Mouse (Mus musculus) heart, postnatal 0 days (tissue): ENCODE measurements at regions not wholly inside any gene's neighbourhood (a gene's known extent, or its start where the extent isn't known, plus 50 kb on each side); places are given as distances from the start of the nearest gene placed in this dataset.

ENCODE experiments used
- ATAC-seq: fragments of 200-750 bp; cut with Nextera tagmentation; 2 replicates; pipeline ENCODE4 v1.8.0; 2017; ENCODE audit warnings: low read depth, moderate number of reproducible peaks, moderate library complexity; ENCODE audit not compliant: insufficient read depth
- DNase-seq: peaks from one replicate; pipeline ENCODE4 v3.0.0-alpha.2; 2016; ENCODE audit warnings: low spot score
- H3K27ac ChIP-seq: fragments of 300-500 bp; sonication (generic); 2 replicates; pipeline ENCODE4 v1.5.1; 2014; ENCODE audit warnings: low read depth, mild to moderate bottlenecking
- H3K27me3 ChIP-seq: fragments of 300-500 bp; sonication (generic); 2 replicates; pipeline ENCODE4 v1.6.1; 2014; ENCODE audit warnings: low read length, mixed read lengths; ENCODE audit not compliant: control insufficient read depth, insufficient read depth
- H3K36me3 ChIP-seq: fragments of 300-500 bp; sonication (generic); replicated peaks from 2 replicates; pipeline ENCODE4 v1.6.1; 2014; ENCODE audit warnings: low read length, mixed read lengths; ENCODE audit not compliant: control insufficient read depth, insufficient read depth
- H3K4me1 ChIP-seq: fragments of 300-500 bp; sonication (generic); 2 replicates; pipeline ENCODE4 v1.6.1; 2014; ENCODE audit warnings: antibody characterized with exemption; ENCODE audit not compliant: control insufficient read depth, insufficient read depth
- H3K4me2 ChIP-seq: fragments of 300-500 bp; sonication (generic); 2 replicates; pipeline ENCODE4 v1.6.1; 2014; ENCODE audit warnings: low read depth, mild to moderate bottlenecking, low read length, moderate library complexity
- H3K4me3 ChIP-seq: fragments of 300-500 bp; sonication (generic); 2 replicates; pipeline ENCODE4 v1.5.1; 2014; ENCODE audit warnings: low read depth, low read length
- H3K9ac ChIP-seq: fragments of 300-500 bp; sonication (generic); replicated peaks from 2 replicates; pipeline ENCODE4 v1.6.1; 2014; ENCODE audit warnings: low read depth, low read length, mixed read lengths
- H3K9me3 ChIP-seq: fragments of 300-500 bp; sonication (generic); replicated peaks from 2 replicates; pipeline ENCODE4 v1.6.1; 2016; ENCODE audit warnings: low read length; ENCODE audit not compliant: control insufficient read depth
- CTCF ChIP-seq: IDR thresholded peaks from 2 replicates; pipeline ENCODE4 v1.5.1; 2016; ENCODE audit warnings: antibody characterized with exemption, control low read depth, low read depth
- EP300 ChIP-seq: IDR thresholded peaks from 2 replicates; pipeline ENCODE4 v1.6.1; 2016; ENCODE audit warnings: antibody characterized with exemption, low read depth
- WGBS: fragments of 180-500 bp; shearing (Covaris S2); extraction: QIAGEN DNeasy Blood & Tissue Kit; methylation state at CpG from one replicate; pipeline ENCODE4 v1.1.7; 2014; 5-methylcytosine and 5-hydroxymethylcytosine counted together

DNA sequence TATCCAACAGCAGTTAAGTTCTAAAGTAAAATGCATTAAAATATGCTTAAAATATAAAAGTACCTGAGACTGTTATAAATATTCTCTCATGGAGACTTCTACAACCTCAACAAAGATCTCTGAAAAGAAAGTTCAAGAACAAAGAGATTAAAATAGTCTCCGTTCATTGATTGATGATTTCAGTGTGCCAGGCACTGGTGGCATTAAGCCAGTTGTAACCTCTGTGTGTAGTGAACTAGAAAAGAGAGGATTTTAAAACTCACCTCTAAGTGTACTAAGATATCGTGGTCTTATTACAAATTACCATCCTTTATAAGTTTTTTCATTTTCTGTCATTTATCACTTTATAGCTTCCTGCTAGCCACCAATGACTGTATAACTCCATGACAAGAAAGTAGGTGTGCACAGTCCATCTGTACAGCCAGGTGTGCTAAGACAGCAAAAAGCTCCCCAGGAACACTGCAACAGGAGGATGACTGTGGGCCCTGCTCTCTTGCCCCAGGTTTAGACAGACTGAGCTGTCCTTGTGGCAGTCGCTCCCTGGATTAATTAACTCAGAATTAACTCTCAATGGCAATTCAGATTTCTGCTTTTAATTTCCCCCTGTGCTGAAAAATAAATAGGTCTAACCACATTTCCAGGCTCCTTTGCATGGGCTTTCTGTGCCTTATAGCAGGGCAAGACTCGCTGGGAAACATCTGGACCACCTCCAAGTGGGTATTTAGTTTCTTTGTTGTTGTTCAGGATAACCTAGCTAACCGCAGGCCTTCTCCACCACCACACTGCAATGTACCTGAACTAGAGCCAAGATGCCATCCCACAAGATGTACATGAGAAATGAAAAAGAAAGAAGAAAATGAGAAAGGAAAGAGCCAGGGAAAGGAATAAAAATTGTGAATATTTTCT, 161.0 kb upstream of the Thbs1 start:
- DNase-seq (no peak), ATAC-seq (no peak)
- Histone ChIP-seq H3K27ac (no peak overlapping the region), H3K27me3 (no peaks in the 10 kb centered on the region), H3K36me3 (no peaks in the 10 kb centered on the region), H3K4me1 (no peaks in the 10 kb centered on the region), H3K9me3 (no peaks in the 10 kb centered on the region), H3K4me2 (no peak overlapping the region), H3K9ac (no peak overlapping the region), H3K4me3 (no peak overlapping the region)
- TF ChIP-seq CTCF (no peak), EP300 (no peak)
- whole genome bisulfite sequencing, result 75% methylated on average over 5 of the region's 5 CpGs

DNA sequence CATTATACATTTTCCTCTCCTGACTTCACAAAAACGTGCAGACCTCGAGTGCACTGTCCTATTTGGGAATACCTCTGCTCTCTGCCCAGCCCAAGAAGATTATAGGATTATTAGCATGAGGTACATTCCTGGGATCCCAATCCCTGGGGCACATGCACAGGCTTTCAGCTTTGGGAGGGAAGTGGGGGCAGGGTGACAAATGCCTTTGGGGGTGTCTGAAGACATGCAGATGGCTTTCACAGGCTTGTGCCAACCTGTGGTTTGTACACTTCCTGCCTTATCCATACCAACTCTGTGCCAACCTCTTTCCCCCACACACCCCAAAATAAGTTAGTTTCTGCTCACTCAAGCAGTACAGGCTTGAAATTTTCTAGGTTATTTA, 160.3 kb upstream of the Thbs1 start:
- Histone ChIP-seq H3K4me2 (no peak overlapping the region), H3K27ac (no peak overlapping the region), H3K27me3 (no peaks in the 10 kb centered on the region), H3K9me3 (no peaks in the 10 kb centered on the region), H3K36me3 (no peaks in the 10 kb centered on the region), H3K4me3 (no peak overlapping the region), H3K4me1 (no peaks in the 10 kb centered on the region), H3K9ac (no peak overlapping the region)
- ATAC-seq (no peak), DNase-seq (no peak)
- TF ChIP-seq EP300, result no peak
- TF ChIP-seq CTCF, result no peak
- 58% methylated on average over 2 of the region's 2 CpGs for WGBS

DNA sequence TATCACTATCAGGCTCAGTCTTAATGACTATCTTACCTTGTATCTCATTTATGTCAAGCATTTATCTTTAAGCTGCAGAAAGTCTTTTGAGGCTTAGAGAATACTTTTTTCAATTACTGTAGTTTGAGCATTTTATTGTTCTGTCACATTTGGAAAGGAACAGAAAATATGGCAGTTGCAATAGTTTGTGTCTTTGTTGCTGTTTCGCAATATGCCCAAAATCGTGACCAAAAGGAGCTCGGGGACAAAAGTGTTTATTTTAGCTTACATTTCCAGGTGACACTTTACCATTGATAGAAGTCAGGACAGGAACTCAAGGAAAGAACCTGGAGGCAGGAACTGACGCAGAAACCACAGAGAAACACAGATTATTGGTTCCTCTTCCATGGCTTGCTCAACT, 152.9 kb upstream of the Thbs1 start:
- H3K4me1 ChIP-seq, result peaks cover 8% of the 10 kb centered on the region; the same call in 1 of the 2 replicates
- TF ChIP-seq EP300 (no peak), CTCF (no peak)
- H3K9me3 ChIP-seq, result no peaks in the 10 kb centered on the region
- ATAC-seq (no peak), DNase-seq (no peak)
- no peaks in the 10 kb centered on the region for H3K27me3 ChIP-seq
- H3K4me3 ChIP-seq, result no peak overlapping the region
- H3K9ac ChIP-seq, result no peak overlapping the region
- no peak overlapping the region for H3K4me2 ChIP-seq
- H3K27ac ChIP-seq, result no peak overlapping the region
- H3K36me3 ChIP-seq, result no peaks in the 10 kb centered on the region
- WGBS, result 80% methylated on average over 4 of the region's 4 CpGs

DNA sequence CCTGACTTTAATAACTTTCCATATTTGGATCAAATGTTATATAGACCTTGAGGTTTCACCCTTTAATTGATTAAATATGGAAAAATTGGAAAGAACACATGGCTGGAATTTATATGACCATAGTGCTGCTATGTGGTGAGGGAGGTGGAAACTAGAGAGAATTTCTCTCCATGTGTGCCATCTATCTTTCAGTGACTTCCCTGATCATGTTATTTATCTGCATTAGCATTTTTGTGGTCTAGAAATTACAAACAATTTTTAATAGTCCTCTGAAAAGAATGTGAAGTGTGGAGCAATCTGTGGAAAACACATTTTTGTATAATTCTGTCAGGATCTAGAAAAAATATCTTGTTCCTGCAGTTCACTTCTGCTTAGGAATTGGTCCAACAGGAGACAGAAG, 152.2 kb upstream of the Thbs1 start:
- Histone ChIP-seq H3K27me3 (no peaks in the 10 kb centered on the region), H3K4me2 (no peak overlapping the region), H3K4me1 (peaks cover 8% of the 10 kb centered on the region; the same call in 1 of the 2 replicates), H3K27ac (no peak overlapping the region), H3K9ac (no peak overlapping the region), H3K36me3 (no peaks in the 10 kb centered on the region), H3K4me3 (no peak overlapping the region), H3K9me3 (no peaks in the 10 kb centered on the region)
- ATAC-seq (no peak), DNase-seq (no peak)
- TF ChIP-seq CTCF (no peak), EP300 (no peak)

DNA sequence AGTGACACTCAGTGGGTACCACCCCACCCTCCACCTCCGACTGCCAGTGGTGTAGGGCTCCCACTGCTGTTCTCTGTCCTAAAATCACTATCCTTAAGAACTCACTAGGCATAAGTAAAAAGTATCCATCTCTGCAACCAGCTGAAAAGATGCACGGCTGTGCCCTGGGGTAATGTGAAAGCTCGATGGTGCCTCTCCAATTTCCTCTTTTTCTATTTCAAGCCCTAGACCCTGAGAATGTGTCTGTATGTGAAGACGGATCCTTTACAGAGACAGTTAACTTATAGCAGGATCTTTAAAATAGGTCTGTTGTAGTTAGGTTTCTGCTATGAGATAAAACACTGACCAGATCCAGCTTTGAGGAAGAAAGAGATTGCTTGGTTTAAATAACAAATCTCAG, 149.1 kb upstream of the Thbs1 start:
- no peak for DNase-seq
- H3K36me3 ChIP-seq, result no peaks in the 10 kb centered on the region
- H3K27me3 ChIP-seq, result no peaks in the 10 kb centered on the region
- H3K4me2 ChIP-seq, result no peak overlapping the region
- TF ChIP-seq EP300 (no peak), CTCF (no peak)
- H3K4me3 ChIP-seq, result no peak overlapping the region
- H3K9ac ChIP-seq, result no peak overlapping the region
- H3K4me1 ChIP-seq, result peaks cover 8% of the 10 kb centered on the region; the same call in 1 of the 2 replicates
- 0 out of 2 replicates have a peak, but pooled peaks cover 7% of the 10 kb centered on the region for H3K9me3 ChIP-seq
- no peak overlapping the region for H3K27ac ChIP-seq
- no peak for ATAC-seq
- WGBS, result 51% methylated on average over 4 of the region's 4 CpGs

DNA sequence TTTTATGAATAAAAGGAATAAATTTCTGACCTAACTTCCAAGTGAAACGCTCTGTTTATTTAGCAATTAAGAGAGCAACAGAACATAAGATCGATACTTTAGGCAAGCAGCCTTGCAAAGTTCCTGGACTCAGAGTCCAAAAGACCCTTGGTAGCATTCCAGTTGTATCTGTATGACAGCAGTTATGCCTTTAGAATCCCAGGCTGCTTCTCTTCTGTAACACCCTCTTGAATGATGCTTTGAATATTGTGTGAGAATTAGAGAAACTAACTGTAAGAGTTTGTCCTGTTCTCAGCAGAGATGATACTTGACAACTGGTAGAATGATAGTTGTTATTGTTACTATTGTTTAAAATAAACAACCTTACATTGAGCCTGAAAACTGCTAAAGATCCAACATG, 148.2 kb upstream of the Thbs1 start:
- Histone ChIP-seq H3K36me3 (no peaks in the 10 kb centered on the region), H3K4me3 (no peak overlapping the region), H3K9me3 (0 out of 2 replicates have a peak, but pooled peaks cover 7% of the 10 kb centered on the region), H3K27me3 (no peaks in the 10 kb centered on the region), H3K4me2 (no peak overlapping the region), H3K9ac (no peak overlapping the region), H3K27ac (no peak overlapping the region), H3K4me1 (peaks cover 8% of the 10 kb centered on the region; the same call in 1 of the 2 replicates)
- TF ChIP-seq CTCF (no peak), EP300 (no peak)
- ATAC-seq (no peak), DNase-seq (no peak)
- WGBS, result 59% methylated on average over 2 of the region's 2 CpGs
